Mouse (Mus musculus) testis, adult 2 months (tissue): Measurements from ENCODE around the gene Lhx2.

ENCODE experiments used
- CTCF ChIP-seq: fragments of 200-500 bp; IDR thresholded peaks from 2 replicates; pipeline ENCODE4 v1.5.1; 2012; ENCODE audit warnings: low read depth, mild to moderate bottlenecking, inconsistent platforms, low read length, moderate library complexity; ENCODE audit not compliant: control insufficient read depth, insufficient read depth, insufficient replicate concordance
- POLR2A ChIP-seq: fragments of 200-500 bp; IDR thresholded peaks from 2 replicates; pipeline ENCODE4 v1.6.1; 2012; ENCODE audit warnings: low read depth, mild to moderate bottlenecking, inconsistent platforms, low read length, moderate library complexity; ENCODE audit not compliant: control insufficient read depth

DNA sequence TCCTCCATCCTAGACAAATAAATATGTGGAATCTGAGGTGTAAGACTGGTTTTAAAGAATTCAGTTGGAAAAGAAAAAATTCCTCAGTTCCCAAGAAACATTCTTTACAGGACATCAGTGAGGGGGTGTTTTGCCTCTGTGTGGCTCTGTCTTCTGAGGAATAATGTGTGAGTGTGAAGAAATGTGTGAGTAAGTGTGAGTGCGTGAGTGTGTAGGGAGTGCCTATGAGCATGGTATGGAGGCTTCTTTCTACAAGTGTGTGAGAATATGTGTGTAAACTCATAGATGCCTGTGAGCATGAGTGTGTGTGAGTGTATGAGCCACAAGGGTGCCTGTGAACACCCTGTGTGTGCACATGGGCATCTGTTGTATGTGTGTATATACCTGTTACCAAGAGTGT, 63.5 kb downstream of the Lhx2 start:
- TF ChIP-seq CTCF: no peak
- no peak for TF ChIP-seq POLR2A
